Mouse (Mus musculus): ENCODE measurements at regions not wholly inside any gene's neighbourhood (a gene's known extent, or its start where the extent isn't known, plus 50 kb on each side); places are given as distances from the start of the nearest gene placed in this dataset.

GRCm38 (mm10) chr16:75362095-75362494 is 223.8 kb downstream of the Lipi start:
- Histone ChIP-seq H3K9ac (no peak overlapping the region), H3K9me3 (no peaks in the 10 kb centered on the region), H3K4me2 (no peak overlapping the region), H3K27ac (no peak overlapping the region), H3K4me1 (peaks cover 5% of the 10 kb centered on the region), H3K36me3 (replicated peaks) (no peaks in the 10 kb centered on the region), H3K27me3 (replicated peaks) (no peaks in the 10 kb centered on the region), H3K4me3 (no peak overlapping the region)
- WGBS: 74% methylated on average over 4 of the region's 4 CpGs
- ATAC-seq (replicated peaks): peak; percentile 33; the same call in 1 of the 2 replicates

- H3K9ac ChIP-seq: no peak overlapping the region
- 84% methylated on average over 4 of the region's 4 CpGs for WGBS
These were observed 225.1 kb downstream of the Lipi start for GRCm38 (mm10) chr16:75360791-75361190.

GRCm38 (mm10) chr16:75353394-75353793 is 232.5 kb downstream of the Lipi start:
- Histone ChIP-seq H3K4me3 (no peak overlapping the region), H3K36me3 (replicated peaks) (no peaks in the 10 kb centered on the region), H3K4me2 (no peak overlapping the region), H3K4me1 (no peaks in the 10 kb centered on the region), H3K27ac (no peak overlapping the region), H3K27me3 (replicated peaks) (no peaks in the 10 kb centered on the region), H3K9ac (no peak overlapping the region), H3K9me3 (no peaks in the 10 kb centered on the region)
- no peak for ATAC-seq (replicated peaks)
- WGBS: 96% methylated on average over 1 of the region's 1 CpGs

More at GRCm38 (mm10) chr16:75360791-75361190, 225.1 kb downstream of the Lipi start:
- Histone ChIP-seq H3K27me3 (replicated peaks) (no peaks in the 10 kb centered on the region), H3K4me3 (no peak overlapping the region), H3K27ac (no peak overlapping the region), H3K4me1 (peaks cover 5% of the 10 kb centered on the region), H3K9me3 (no peaks in the 10 kb centered on the region), H3K4me2 (no peak overlapping the region), H3K36me3 (replicated peaks) (no peaks in the 10 kb centered on the region)
- ATAC-seq (replicated peaks): no peak

- Histone ChIP-seq H3K9ac (no peak overlapping the region), H3K4me1 (no peaks in the 10 kb centered on the region), H3K27ac (no peak overlapping the region), H3K9me3 (no peaks in the 10 kb centered on the region), H3K4me2 (no peak overlapping the region), H3K36me3 (replicated peaks) (no peaks in the 10 kb centered on the region), H3K4me3 (no peak overlapping the region), H3K27me3 (replicated peaks) (no peaks in the 10 kb centered on the region)
- 76% methylated on average over 8 of the region's 8 CpGs for WGBS
- ATAC-seq (replicated peaks): no peak
These were observed 241.5 kb downstream of the Lipi start for GRCm38 (mm10) chr16:75344201-75344927.

GRCm38 (mm10) chr16:75343028-75343901 is 242.6 kb downstream of the Lipi start:
- WGBS: 44% methylated on average over 11 of the region's 11 CpGs
- Histone ChIP-seq H3K4me1 (no peaks in the 10 kb centered on the region), H3K36me3 (replicated peaks) (no peaks in the 10 kb centered on the region), H3K27me3 (replicated peaks) (no peaks in the 10 kb centered on the region), H3K4me2 (no peak overlapping the region), H3K9ac (no peak overlapping the region), H3K27ac (no peak overlapping the region), H3K9me3 (no peaks in the 10 kb centered on the region), H3K4me3 (no peak overlapping the region)
- peak; percentile 78 for ATAC-seq (replicated peaks)

GRCm38 (mm10) chr16:75334228-75334627 is 251.6 kb downstream of the Lipi start:
- no peaks in the 10 kb centered on the region for H3K36me3 ChIP-seq (replicated peaks)
- H3K4me2 ChIP-seq: no peak overlapping the region
- H3K9me3 ChIP-seq: no peaks in the 10 kb centered on the region
- 91% methylated on average over 2 of the region's 2 CpGs for WGBS
- ATAC-seq (replicated peaks): no peak
- H3K4me3 ChIP-seq: no peak overlapping the region
- no peaks in the 10 kb centered on the region for H3K27me3 ChIP-seq (replicated peaks)
- no peaks in the 10 kb centered on the region for H3K4me1 ChIP-seq
- H3K9ac ChIP-seq: no peak overlapping the region
- H3K27ac ChIP-seq: no peak overlapping the region

GRCm38 (mm10) chr16:75333750-75334149 is 252.1 kb downstream of the Lipi start:
- Histone ChIP-seq H3K36me3 (replicated peaks) (no peaks in the 10 kb centered on the region), H3K27me3 (replicated peaks) (no peaks in the 10 kb centered on the region), H3K4me1 (no peaks in the 10 kb centered on the region), H3K27ac (no peak overlapping the region), H3K9me3 (no peaks in the 10 kb centered on the region), H3K4me3 (no peak overlapping the region), H3K9ac (no peak overlapping the region), H3K4me2 (no peak overlapping the region)
- WGBS: 71% methylated on average over 3 of the region's 5 CpGs
- no peak for ATAC-seq (replicated peaks)

- no peak overlapping the region for H3K4me3 ChIP-seq
- WGBS: 83% methylated on average over 4 of the region's 4 CpGs
- no peak overlapping the region for H3K4me2 ChIP-seq
- H3K27ac ChIP-seq: no peak overlapping the region
- no peaks in the 10 kb centered on the region for H3K4me1 ChIP-seq
- no peaks in the 10 kb centered on the region for H3K27me3 ChIP-seq (replicated peaks)
- no peaks in the 10 kb centered on the region for H3K36me3 ChIP-seq (replicated peaks)
- no peak overlapping the region for H3K9ac ChIP-seq
- H3K9me3 ChIP-seq: no peaks in the 10 kb centered on the region
- ATAC-seq (replicated peaks): no peak
These were observed 253.0 kb downstream of the Lipi start for GRCm38 (mm10) chr16:75332853-75333252.

- no peaks in the 10 kb centered on the region for H3K9me3 ChIP-seq
- no peak overlapping the region for H3K4me3 ChIP-seq
- no peak overlapping the region for H3K9ac ChIP-seq
- H3K27me3 ChIP-seq (replicated peaks): no peaks in the 10 kb centered on the region
- no peak overlapping the region for H3K4me2 ChIP-seq
- no peak for ATAC-seq (replicated peaks)
- no peaks in the 10 kb centered on the region for H3K4me1 ChIP-seq
- no peaks in the 10 kb centered on the region for H3K36me3 ChIP-seq (replicated peaks)
- 82% methylated on average over 1 of the region's 1 CpGs for WGBS
- no peak overlapping the region for H3K27ac ChIP-seq
These were observed 260.6 kb downstream of the Lipi start for GRCm38 (mm10) chr16:75325296-75325695.

- 78% methylated on average over 4 of the region's 4 CpGs for WGBS
- Histone ChIP-seq H3K36me3 (replicated peaks) (no peaks in the 10 kb centered on the region), H3K9me3 (no peaks in the 10 kb centered on the region), H3K4me2 (no peak overlapping the region), H3K4me1 (no peaks in the 10 kb centered on the region), H3K27me3 (replicated peaks) (no peaks in the 10 kb centered on the region), H3K27ac (no peak overlapping the region), H3K4me3 (no peak overlapping the region), H3K9ac (no peak overlapping the region)
- ATAC-seq (replicated peaks): no peak
These were observed 281.1 kb downstream of the Lipi start for GRCm38 (mm10) chr16:75304743-75305142.

- no peaks in the 10 kb centered on the region for H3K27me3 ChIP-seq (replicated peaks)
- no peaks in the 10 kb centered on the region for H3K36me3 ChIP-seq (replicated peaks)
- H3K4me1 ChIP-seq: no peaks in the 10 kb centered on the region
- no peak overlapping the region for H3K9ac ChIP-seq
- H3K27ac ChIP-seq: no peak overlapping the region
- H3K4me3 ChIP-seq: no peak overlapping the region
- H3K4me2 ChIP-seq: no peak overlapping the region
- no peaks in the 10 kb centered on the region for H3K9me3 ChIP-seq
- WGBS: 93% methylated on average over 3 of the region's 3 CpGs
- no peak for ATAC-seq (replicated peaks)
These were observed 288.4 kb downstream of the Lipi start for GRCm38 (mm10) chr16:75297416-75297815.

GRCm38 (mm10) chr16:75292736-75293428 is 293.0 kb downstream of the Lipi start:
- 85% methylated on average over 9 of the region's 9 CpGs for WGBS
- H3K9ac ChIP-seq: no peak overlapping the region
- ATAC-seq (replicated peaks): no peak

More at GRCm38 (mm10) chr16:75292736-75293428, 293.0 kb downstream of the Lipi start:
- Histone ChIP-seq H3K36me3 (replicated peaks) (no peaks in the 10 kb centered on the region), H3K4me3 (no peak overlapping the region), H3K27ac (no peak overlapping the region), H3K9me3 (no peaks in the 10 kb centered on the region), H3K27me3 (replicated peaks) (no peaks in the 10 kb centered on the region), H3K4me2 (no peak overlapping the region), H3K4me1 (no peaks in the 10 kb centered on the region)
